Mouse (Mus musculus): ENCODE results near the gene Pip5k1a.
A peak's percentile ranks its signal among the peaks of the same experiment; 100 is the strongest.
"Not testable (repeated sequence)": the region's sequence is repeated elsewhere in the genome, so short reads cannot be mapped to it uniquely, and the experiment has no call there.

Pip5k1a gene

DNA sequence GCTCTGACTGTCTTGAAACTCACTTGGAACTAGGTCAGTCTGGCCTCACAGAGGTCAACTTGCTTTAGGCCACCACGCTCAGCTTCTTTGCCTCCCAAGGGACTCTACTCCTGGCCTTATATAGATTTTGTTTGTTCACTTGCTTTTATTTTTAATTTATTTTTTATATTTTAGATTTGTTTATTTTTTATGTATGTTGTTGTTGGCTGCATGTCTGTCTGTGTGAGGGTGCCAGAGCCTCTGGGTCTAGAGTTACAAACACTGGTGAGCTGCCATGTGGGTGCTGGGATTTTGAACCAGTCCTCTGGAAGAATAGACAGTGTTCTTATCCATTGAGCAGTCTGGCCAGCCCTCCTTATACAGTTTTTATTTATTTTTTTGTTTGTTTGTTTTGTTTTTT is 6.0 kb upstream of the Pip5k1a start:
- no peak for DNase-seq (ENCODE audit: low spot score in 2 of 2)

DNA sequence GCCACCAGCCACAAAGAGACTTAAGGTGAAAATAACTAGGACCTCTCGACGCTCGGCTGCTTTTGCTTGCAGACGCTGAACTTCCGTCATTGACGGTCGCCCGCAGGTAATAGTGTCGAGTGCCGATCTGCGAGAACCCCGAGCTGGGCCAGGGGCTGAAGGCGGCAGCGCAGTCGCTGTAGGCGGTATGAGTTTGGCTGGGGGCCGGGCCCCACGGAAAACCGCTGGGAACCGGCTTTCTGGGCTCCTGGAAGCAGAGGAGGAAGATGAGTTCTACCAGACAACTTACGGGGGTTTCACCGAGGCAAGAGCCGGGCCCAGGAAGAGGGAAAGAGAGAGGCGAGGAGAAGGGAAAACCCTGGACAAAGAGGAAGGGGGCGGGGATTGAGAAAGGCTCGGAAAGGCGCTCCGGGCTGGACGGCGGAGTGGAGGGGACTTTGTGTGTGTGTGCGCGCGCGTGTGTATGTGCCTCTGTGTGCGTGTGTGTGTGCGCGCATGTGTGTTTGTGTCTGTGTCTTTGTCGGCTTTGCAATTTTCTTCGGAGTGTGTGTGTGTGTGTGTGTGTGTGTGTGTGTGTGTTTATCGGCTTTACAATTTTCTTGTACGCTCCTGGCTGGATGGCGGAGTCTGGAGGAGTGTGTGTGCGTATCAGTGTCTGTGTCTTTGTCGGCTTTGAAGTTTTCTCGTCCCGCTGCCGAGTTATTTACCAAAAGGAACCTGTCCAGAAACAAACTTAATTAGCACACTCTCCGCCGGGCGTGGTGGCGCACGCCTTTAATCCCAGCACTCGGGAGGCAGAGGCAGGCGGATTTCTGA is 4.4 kb upstream of the Pip5k1a start, which contains the start of gene Vps72:
Gene Vps72, plus strand, starts transcription at position 112 of the 816 bp plus-strand sequence.
- DNase-seq (ENCODE audit: low spot score in 2 of 2): peak; percentile 94

DNA sequence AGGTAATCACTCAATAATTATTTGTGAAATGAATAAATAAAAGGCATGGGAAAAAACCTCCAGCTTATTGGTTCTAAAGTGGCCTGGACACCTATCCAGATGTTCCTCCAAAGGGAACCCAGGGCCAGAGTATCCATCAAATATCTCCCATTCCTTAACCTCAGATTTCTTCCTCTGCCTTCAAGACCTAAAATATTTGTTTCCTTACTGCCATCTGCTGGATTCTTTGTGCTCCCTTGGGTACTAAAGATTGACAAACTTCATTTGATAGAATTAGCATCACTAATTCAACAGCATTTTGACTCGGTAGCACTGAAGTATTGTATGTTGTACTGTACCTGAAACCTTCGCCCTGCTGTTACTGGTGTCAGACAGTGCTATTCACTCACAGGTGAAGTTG is 1.2 kb upstream of the Pip5k1a start:
- no peak for DNase-seq (ENCODE audit: low spot score in 2 of 2)

DNA sequence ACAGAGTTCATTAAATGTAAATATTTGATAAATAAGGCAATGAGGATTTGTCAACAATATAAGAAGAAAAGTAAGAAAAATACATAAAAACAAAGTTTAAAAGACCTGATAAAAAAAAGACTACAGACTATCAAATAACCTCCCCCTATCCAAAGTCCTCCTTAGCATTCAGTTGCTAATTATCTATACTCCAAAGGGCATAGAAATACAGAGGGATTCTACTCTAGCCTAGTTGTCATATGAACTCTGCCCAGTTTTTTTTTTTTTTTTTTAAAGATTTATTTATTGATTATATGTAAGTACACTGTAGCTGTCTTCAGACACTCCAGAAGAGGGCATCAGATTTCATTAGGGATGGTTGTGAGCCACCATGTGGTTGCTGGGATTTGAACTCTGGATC is 578 bp upstream of the Pip5k1a start:
- not testable (repeated sequence) for DNase-seq (ENCODE audit: low spot score in 2 of 2)

DNA sequence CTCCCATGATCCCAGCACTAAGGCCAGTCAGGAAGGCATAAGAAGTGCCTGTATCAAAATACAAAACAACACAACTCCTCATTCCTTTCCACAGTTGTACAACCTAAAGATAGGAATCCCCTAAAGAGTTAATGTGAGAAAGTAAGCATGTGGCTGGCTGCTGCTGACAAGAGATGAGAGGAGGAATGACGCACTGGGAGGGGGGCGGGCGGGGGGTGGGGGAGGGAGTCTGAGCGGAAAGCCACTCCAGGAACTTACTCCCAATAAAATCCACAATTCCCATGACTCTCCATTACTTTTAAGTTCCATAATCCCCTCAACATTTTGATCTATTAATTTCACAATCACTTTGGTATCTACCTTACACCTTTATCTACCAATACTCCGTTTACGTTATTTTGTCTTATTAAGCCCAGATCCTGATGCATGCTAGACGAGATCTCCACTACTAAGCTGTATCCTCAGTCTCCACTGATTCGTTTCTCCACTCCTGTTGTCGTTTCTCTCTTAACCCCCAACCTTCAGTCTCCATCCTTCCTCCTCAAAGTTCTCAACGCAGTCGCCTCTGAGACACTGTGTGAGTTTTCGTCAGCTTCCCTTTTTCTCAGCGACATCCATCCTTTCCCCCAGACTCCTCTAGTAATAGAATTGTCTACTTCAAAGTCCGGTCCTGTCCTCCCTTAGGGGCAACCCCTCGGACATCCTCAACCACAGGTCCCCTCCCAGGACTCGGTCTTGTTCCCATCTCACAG is 968 bp downstream of the Pip5k1a start:
- DNase-seq (ENCODE audit: low spot score in 2 of 2): no peak

DNA sequence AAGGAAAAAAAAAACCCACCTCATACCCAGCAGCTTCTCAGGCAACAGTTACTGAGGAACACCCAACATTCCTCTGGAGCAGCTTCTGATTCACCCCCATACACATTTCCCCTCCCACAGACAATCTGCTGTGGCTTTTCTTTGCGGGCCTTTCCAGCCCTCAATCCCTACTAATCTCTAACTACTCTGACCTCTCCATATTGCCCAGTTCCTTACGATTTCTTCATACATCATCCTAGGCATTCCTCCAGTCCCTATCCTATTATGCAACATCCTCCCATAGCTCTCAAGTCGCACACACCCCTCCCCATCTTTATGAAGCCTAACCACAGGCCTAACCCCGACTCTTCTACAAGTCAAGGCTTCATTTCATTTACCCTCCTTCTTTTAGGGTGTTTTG is 1.6 kb downstream of the Pip5k1a start:
- no peak for DNase-seq (ENCODE audit: low spot score in 2 of 2)

DNA sequence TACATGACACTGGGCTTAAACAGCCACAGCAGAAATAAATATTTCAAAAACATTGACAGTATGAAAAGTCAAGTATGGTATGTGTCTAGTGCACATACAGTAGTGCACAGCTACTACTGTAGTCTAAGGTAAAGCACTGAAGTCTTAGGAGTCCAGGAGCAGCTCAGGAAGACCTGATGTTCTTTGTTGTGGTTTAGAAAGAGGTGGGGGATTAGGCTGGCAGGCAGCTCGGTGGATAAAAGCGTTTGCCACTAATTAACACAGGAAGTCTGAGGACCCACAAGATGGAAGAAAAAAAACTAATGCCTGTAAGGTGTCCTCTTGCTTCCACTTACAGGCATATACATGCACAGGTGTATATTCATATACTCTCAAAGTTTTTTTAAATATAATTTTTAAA is 5.9 kb downstream of the Pip5k1a start:
- no peak for DNase-seq (ENCODE audit: low spot score in 2 of 2)

DNA sequence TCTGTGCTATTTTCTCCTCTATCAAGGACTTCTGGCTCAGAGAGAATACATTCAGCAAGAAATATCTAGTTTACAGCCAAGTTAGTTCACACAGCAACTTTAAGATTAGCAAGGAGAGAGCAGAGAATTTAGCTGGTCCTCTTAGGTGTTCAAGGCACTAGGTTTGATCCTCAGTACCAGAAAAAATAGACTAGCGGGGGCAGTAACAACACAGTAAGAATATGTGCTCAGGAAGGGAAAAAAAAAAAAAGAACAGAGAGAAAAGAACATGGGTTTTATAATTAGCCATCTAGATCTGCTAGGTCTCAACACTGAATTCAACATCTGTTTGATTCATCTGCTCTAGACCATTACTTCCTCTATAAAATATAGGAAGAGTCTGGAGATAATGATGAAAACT is 18.7 kb downstream of the Pip5k1a start:
- no peak for DNase-seq (ENCODE audit: low spot score in 2 of 2)

DNA sequence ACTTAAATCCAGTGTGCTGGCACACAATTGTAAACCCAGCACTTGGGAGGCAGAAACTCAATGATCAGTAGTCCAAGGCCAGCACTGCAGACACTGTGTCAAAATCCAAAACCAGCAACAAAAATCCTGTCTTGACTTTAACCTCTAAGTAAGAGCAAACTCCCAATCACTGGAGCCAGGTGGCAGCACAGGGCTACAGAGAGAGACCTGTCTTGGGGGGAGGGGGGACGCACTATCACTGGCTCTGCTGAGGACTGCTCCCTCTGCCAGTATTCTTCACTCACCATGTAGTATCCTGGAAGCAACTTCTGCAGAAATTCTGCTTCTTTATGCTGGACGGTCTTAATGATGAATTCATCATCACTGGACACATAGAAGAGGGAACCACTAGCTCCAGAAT is 35.1 kb downstream of the Pip5k1a start:
- no peak for DNase-seq (ENCODE audit: low spot score in 2 of 2)

DNA sequence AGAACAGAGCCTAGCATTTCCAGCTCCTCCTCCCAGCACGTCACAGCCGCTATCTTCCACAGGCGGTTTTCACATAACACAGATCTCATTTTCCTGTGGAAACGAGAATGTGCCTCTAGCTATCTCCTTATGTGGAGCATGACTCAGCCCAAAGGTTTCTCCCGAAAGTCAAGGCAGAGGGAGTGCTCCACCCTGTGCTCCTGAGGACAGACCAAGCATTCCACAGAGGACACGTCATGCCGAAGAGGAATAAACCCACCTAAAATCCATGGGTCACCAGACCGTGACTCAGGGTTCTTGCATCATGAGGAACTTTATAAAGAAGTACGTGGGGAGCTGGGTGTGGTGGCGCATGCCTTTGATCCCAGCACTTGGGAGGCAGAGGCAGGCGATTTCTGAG is 40.2 kb downstream of the Pip5k1a start:
- DNase-seq (ENCODE audit: low spot score in 2 of 2): no peak

DNA sequence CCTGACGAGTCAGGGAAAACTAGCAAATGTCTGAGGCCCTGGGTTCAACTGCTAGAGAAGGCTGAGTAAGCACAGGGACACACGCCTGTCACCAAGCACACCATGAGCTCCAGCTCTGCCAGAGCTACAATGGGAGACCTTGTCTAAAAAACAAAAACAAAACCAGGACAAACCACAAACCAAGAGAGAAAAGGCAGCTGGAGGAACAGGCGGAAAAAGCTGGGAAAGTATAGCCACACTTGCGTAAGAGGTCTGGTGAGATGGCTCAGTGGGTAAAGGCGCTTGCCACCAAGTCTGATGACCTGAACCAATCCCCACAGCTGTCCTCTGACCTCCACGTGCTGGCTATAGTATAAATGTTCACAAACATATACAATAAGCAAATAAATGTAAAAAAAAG is 40.6 kb downstream of the Pip5k1a start:
- DNase-seq (ENCODE audit: low spot score in 2 of 2): no peak

DNA sequence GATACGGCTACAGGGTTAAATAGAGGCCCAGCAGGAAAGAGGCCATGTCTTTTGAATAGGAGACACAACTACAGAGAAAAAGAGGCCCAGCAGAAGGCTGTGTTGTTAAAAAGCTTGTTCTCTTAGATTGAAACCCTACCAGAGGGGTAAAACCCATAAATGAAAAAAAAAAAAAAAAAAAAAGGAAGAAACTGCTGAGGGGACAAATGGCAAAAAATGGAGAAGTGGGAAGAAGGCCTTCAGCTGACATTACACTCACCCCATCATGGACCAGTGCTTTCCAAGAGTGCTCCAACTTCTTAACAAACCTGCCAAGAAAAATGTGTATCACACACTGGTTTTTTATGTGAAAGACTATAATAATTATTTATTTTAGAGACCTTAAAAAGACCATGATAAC is 41.2 kb downstream of the Pip5k1a start:
- DNase-seq (ENCODE audit: low spot score in 2 of 2): no peak

DNA sequence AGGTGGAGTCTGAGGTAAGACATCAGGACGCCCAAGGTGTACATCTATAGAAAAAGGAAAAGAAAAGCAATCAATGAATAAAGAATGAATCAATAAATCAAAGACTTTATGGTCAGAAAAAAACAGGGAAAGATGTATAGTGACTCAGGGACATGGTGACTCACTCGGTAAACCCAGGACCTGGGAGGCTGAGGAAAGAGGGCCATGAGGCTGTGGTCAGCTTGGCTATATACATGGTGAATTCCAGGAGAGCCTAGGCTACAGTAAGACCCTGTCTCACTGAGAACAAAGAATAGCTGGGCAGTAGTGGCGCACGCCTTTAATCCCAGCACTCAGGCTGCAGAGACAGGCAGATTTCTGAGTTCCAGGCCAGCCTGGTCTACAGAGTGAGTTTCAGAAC is 43.0 kb downstream of the Pip5k1a start:
- no peak for DNase-seq (ENCODE audit: low spot score in 2 of 2)

DNA sequence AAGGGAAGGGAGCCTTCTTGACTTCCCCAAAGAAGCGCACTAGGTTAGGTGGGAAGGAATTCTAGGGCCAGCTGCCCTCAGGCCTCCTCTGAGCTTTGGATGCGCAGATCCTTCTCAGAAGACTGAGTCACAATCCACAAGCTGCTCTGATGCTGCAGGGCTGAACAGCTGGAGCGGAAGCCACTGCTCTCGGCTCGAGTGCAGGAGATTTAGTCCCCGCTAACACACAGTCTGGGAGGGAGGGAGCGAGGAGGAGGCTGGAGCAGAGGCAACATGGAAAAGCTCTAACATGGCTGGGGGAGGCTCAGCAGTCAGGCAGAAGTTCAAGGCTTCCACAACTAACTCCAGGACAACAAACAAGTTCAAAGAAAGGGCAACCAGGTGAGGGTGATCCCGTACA is 48.7 kb downstream of the Pip5k1a start:
- no peak for DNase-seq (ENCODE audit: low spot score in 2 of 2)

DNA sequence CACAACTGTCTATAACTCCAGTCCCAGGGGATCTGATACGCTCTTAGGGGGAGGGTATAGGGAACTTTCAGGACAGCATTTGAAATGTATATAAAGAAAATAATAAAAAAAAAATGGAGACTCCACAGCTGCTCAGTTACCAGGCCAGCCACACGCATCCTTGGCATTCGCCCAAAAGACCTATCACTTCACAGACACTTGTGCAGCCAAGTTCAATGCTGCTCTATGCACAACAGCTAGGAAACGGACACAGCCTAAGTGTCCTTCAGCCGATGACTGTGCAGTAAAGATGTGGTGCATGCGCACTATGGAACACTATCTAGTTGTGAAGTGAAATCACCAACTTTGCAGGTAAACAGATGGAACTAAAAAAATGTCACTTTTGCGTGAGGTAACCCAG is 50.5 kb downstream of the Pip5k1a start:
- DNase-seq (ENCODE audit: low spot score in 2 of 2): no peak

DNA sequence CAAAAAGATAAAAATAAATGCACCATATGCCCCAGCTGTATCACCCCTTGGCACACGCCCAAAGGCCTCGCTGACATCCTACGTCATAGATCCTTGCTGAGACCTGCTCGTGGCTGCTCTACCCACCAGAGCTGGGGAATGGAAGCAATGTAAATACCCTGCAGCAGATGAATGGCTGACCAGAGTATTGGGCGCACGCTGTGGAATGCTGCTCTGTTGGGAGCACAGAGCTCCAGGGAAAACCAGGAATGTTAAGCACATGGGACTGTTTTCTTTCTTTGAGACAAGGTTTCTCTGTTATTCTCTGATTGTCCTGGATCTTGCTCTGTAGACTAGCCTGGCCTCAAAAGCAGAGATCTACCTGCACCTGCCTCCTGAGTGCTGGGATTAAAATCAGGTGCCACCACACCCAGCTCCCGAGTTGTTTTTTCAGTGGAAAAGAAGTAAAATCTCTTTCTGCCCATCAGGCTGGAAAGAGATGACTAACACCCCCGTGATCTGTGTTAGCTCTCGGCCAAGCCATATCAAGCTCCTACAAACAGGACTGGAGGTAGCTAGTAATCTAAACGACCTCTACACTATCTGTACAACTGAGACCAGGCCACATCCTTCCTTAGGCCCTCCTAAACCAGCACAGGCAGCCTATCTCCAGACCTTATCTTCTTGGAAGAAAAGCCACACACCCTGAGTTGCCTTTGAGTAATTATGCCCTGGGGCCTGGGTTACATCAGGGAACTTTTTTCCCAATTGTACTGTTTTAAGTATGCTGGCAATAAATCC is 52.1 kb downstream of the Pip5k1a start:
- peak; percentile 45 to 55 for DNase-seq (ENCODE audit: low spot score in 2 of 2)

DNA sequence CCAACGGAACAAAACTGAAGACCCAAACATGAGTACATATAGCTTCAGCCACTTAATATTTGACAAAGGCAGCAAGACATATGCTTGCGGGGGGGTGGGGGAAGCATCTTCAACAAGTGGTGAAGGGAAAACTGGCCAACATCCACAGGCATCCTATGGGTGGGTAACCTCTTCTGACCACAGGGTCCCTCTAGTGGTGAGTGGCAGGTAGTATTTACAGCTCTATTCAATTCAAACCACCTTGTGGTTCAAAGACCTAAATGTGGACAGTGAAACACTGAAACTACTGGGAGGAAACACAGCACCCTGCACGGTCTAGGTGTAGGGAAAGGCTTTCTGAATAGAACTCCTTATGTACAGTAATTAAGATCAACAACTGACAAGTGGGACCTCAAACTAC is 53.0 kb downstream of the Pip5k1a start:
- DNase-seq (ENCODE audit: low spot score in 2 of 2): no peak

DNA sequence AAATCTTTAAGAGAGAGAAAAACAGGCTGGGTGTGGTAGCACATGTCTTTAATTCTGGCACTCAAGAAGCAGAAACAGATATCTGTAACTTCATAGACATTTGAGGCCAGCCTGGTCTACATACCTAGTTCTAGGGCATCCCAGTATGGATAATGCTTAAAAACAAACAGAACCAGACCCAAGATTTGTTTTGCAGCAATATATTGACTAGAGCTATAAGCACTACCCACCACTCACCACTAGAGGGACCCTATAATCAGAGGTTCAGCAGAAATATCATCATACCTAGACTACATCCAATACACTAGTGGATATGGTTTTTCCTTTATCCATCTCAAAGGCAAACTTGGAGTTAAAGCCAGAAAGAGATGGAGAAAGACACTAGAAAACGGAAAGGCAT is 53.8 kb downstream of the Pip5k1a start:
- DNase-seq (ENCODE audit: low spot score in 2 of 2): peak; percentile 53 to 59

DNA sequence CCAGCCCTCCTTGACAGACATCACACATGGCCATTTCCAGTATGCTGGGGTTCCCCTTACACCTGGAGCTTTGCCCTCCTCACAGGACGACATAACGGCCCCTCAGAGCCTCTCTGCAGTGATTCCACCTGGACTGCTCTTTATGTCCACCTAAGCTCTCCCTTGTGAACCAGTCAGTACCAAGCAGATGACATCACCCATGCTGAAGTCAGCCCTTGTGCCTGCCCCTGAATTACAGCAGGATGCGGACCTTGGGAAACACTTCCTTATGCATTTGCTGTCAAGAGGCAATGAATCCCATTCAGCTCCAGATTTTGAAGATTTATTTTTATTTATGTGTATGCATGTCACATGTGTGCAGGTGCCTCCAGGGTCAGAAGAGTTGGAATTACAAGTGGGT is 58.8 kb downstream of the Pip5k1a start:
- no peak for DNase-seq (ENCODE audit: low spot score in 2 of 2)

DNA sequence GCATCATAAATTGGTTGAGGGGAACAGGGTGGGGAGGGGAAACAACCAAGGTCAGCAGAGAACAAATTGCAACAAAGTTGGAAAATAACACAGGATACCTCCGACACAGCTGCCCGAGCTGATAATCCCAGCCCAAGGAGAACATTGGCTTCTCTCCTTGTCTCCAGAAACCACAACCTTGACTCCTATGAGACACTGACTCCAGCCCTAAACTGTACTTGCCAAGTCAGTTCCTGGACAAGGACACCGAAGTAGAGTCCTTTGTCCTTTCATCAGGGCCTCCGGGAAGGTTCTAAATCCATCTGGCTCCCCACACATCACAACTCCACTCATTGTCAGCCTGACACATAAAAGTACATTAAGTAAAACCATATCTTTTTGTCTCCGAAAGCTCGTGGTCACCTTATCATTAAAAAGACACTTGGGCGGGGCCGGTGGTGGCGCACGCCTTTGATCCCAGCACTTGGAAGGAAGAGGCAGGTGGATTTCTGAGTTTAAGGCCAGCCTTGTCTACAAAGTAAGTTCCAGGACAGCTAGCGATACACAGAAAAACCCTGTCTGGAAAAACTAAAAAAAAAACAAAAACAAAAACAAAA is 60.2 kb downstream of the Pip5k1a start:
- no peak for DNase-seq (ENCODE audit: low spot score in 2 of 2)

DNA sequence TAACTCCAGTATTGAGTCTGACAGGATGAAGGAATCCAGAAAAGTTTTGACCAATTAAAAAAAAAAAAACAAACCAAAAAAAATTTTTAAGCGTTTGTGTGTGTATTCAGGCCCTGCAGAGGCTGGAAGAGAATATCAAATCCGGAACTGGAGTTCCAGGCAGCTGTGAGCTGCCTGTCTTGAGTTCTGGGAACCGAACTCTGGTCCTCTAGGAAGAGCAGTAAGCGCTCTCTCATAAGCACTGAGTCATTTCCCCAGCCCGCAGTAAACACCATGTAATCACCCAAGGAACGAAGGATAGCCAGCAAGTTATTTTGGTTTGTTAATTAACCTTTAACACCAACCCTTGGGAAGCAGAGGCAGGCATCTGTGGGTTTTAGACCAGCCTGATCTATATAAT is 63.5 kb downstream of the Pip5k1a start:
- no peak for DNase-seq (ENCODE audit: low spot score in 2 of 2)

DNA sequence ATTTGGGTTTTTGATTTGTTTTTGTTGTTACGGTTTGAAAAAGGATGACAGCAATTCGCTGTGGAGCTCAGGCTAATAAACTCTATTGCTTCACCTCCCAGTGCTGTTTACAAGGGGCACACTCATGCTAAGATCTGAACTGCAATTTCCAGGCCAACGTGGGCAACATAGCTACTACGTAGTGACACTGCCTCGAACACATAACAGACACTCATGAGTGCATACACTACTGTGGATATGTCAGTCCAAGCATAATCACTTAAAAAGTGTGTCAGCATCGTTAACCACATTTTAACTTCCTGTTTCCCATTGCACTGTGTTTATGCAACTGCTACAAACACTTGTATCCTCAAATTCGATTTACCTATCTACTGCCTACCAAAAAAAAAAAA is 63.9 kb downstream of the Pip5k1a start:
- DNase-seq (ENCODE audit: low spot score in 2 of 2): no peak

All from right cerebral cortex, postnatal 10 days (tissue).